Mouse (Mus musculus) right cerebral cortex, adult 18-20 months (tissue): ENCODE results near the gene C1d.
"Not testable (repeated sequence)": the region's sequence is repeated elsewhere in the genome, so short reads cannot be mapped to it uniquely, and the experiment has no call there.

Experiments used
- DNase-seq: peaks from one replicate; pipeline ENCODE4 v3.0.0; 2022; ENCODE audit warnings: mixed read lengths

Gene C1d

GRCm38 (mm10) chr11:17257443-17257842 is at the start of gene C1d:
TSS of gene C1d (plus strand) at chr11:17257579.
- peak; percentile 97 for DNase-seq

GRCm38 (mm10) chr11:17211258-17212140 is 45.9 kb upstream of the C1d start, which contains the start of gene Pno1:
TSS of gene Pno1 (minus strand) at chr11:17211568.
- DNase-seq, result peak; percentile 96

GRCm38 (mm10) chr11:17212141-17212495 is 45.3 kb upstream of the C1d start:
- no peak for DNase-seq

- DNase-seq, result no peak
Measured at GRCm38 (mm10) chr11:17212903-17213509, 44.4 kb upstream of the C1d start.

- DNase-seq, result no peak
Measured at GRCm38 (mm10) chr11:17215475-17215874, 41.9 kb upstream of the C1d start.

GRCm38 (mm10) chr11:17221126-17221525 is 36.3 kb upstream of the C1d start:
- DNase-seq, result no peak

GRCm38 (mm10) chr11:17232792-17233191 is 24.6 kb upstream of the C1d start:
- DNase-seq, result no peak

- no peak for DNase-seq
Measured at GRCm38 (mm10) chr11:17236449-17237037, 20.8 kb upstream of the C1d start.

GRCm38 (mm10) chr11:17238598-17238997 is 18.8 kb upstream of the C1d start:
- DNase-seq, result not testable (repeated sequence)

- no peak for DNase-seq
Measured at GRCm38 (mm10) chr11:17248715-17249114, 8.7 kb upstream of the C1d start.

- no peak for DNase-seq
Measured at GRCm38 (mm10) chr11:17256813-17257365, 490 bp upstream of the C1d start.

GRCm38 (mm10) chr11:17257861-17258260 is 482 bp downstream of the C1d start:
- DNase-seq, result peak; percentile 19

- no peak for DNase-seq
Measured at GRCm38 (mm10) chr11:17267176-17267575, 9.8 kb downstream of the C1d start.

GRCm38 (mm10) chr11:17268801-17269200 is 11.4 kb downstream of the C1d start:
- DNase-seq, result no peak

GRCm38 (mm10) chr11:17279959-17280358 is 22.6 kb downstream of the C1d start:
- DNase-seq, result peak; percentile 34

GRCm38 (mm10) chr11:17284055-17284454 is 26.7 kb downstream of the C1d start:
- DNase-seq, result no peak

- DNase-seq, result no peak
Measured at GRCm38 (mm10) chr11:17288884-17289283, 31.5 kb downstream of the C1d start.

GRCm38 (mm10) chr11:17306007-17306891 is 48.9 kb downstream of the C1d start:
- DNase-seq, result peak; percentile 70

- DNase-seq, result no peak
Measured at GRCm38 (mm10) chr11:17307457-17307856, 50.1 kb downstream of the C1d start.
